Mouse (Mus musculus): ENCODE measurements around the gene Mtpn. TPM values are rescaled to one million over a fixed set of nuclear protein-coding genes. Genes with fewer than 3 reads are reported as not detected.

The Mtpn gene
- polyA plus RNA-seq, 1 experiment from 2014 or later = 117 TPM

Small RNA genes within 50 kb of the gene (microRNA-seq; reads per million reads assigned to microRNA genes)
- not detected for gene Gm23053 (ENCODE audit: borderline number of aligned reads)

Other genes with a start within 250 kb of the Mtpn start
- 0.35 and 0.36 TPM in 2 replicates for gene Slc13a4, start 231.8 kb downstream of the Mtpn start, polyA plus RNA-seq (2015; fragmentation: Nextera tagmentation; extraction: Ambion mirVana)
- 0.08 TPM in 1 of 2 replicates, not detected in the other for gene Fam180a, start 213.7 kb downstream of the Mtpn start, polyA plus RNA-seq (2015; fragmentation: Nextera tagmentation; extraction: Ambion mirVana)